18 mouse cellular contexts compared by ENCODE assay signal in the genomic region with DNA sequence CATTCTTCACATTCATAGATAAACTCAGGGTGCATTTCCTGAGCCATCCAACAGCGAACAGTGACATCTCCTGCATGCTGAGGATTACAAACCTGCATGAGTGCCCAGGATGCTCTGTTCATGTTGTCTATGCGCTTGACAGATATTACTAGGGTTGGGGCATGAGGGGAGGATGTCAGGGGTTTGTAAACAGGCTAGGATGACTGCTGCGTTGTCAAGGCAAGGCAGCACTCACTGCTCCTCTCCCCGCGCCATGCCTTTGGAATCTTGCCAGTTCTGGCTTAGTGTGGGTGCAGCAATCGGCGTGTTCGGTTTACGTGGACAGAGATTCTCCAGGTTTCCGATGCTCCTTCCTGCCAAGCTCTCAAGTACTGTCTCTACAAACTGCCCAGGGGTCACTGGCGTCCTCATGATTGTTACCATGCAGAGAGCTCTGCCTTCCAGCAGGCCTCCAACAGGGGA. TPM values are rescaled to one million over a fixed set of nuclear protein-coding genes. Genes with fewer than 3 reads are reported as not detected.
A peak's percentile ranks its signal among the peaks of the same experiment; 100 is the strongest.
DNase-seq lines count a peak whose midpoint lies in the region; ATAC-seq lines count a peak whose summit lies in the region.
"Had no signal": no experiment of that assay in that cellular context is flagged by ENCODE, and none has a peak within 500 bp of the region (broad histone marks: within the 10 kb centered on the region; RNA-seq: fewer than 3 reads in every experiment).

No protein-coding gene starts in this region.

- H3K9ac ChIP-seq in intestine, embryonic 15.5 days, result no peak overlapping the region
- H3K9ac ChIP-seq: embryonic facial prominence, embryonic 13.5 days; liver, embryonic 14.5 days had no signal

- 60% methylated on average over 11 of the region's 11 CpGs for WGBS in intestine, embryonic 15.5 days

- no peaks in the 10 kb centered on the region for H3K9me3 ChIP-seq in intestine, embryonic 15.5 days
- H3K9me3 ChIP-seq: embryonic facial prominence, embryonic 13.5 days had no signal

- intact Hi-C loops in left cerebral cortex, postnatal 25 days (cut with DNase I), result no loop called here

- H3K4me3 ChIP-seq in intestine, embryonic 15.5 days (replicated peaks), result no peak overlapping the region
- H3K4me3 ChIP-seq: embryonic facial prominence, embryonic 13.5 days had no signal

- no peak for ATAC-seq in intestine, embryonic 15.5 days
- ATAC-seq in activated CD4-positive, CD25-positive, alpha-beta regulatory T cell, adult 4 months, result no peak
- ATAC-seq: intestine, postnatal 0 days had no signal

- DNase-seq in frontal cortex, postnatal 36 days (ENCODE audit: low spot score in 2 of 2), result peak; percentile 41 to 54
- DNase-seq in frontal cortex, postnatal 25 days (ENCODE audit: low spot score in 2 of 2), result no peak
- DNase-seq in right cerebral cortex, adult 18-20 months, result peak; percentile 60
- no peak for DNase-seq in right cerebral cortex, postnatal 4 days
- DNase-seq in left cerebral cortex, postnatal 25 days (ENCODE audit: low spot score in 2 of 2), result peak; percentile 51 to 69
- no peak for DNase-seq in Muller cell, postnatal 12 days (ENCODE audit: inconsistent ontology term)
- DNase-seq: adrenal gland, postnatal 25 days; cerebellum, adult 2 months had no signal

- H3K4me1 ChIP-seq in intestine, embryonic 15.5 days (replicated peaks), result 0 out of 2 replicates have a peak, but pooled peaks cover 11% of the 10 kb centered on the region

- no peak overlapping the region for H3K4me2 ChIP-seq in intestine, embryonic 15.5 days (replicated peaks)
- H3K4me2 ChIP-seq: embryonic facial prominence, embryonic 13.5 days had no signal

- H3K27me3 ChIP-seq in intestine, embryonic 15.5 days (replicated peaks), result no peaks in the 10 kb centered on the region
- H3K27me3 ChIP-seq: embryonic facial prominence, embryonic 13.5 days had no signal

- no peak overlapping the region for H3K27ac ChIP-seq in intestine, embryonic 15.5 days
- H3K27ac ChIP-seq: embryonic facial prominence, embryonic 13.5 days; liver, embryonic 14.5 days had no signal

- 0 out of 2 replicates have a peak, but pooled peaks cover 5% of the 10 kb centered on the region for H3K36me3 ChIP-seq in intestine, embryonic 15.5 days
- H3K36me3 ChIP-seq: embryonic facial prominence, embryonic 13.5 days had no signal

RNA-seq across cellular contexts. Expression of gene Golt1a, which starts 29.9 kb away (rescaled TPM):
- 1 to 10 TPM; 1.0 to 1.3 TPM for total RNA-seq in left cerebral cortex, postnatal 25 days (2021)
- 18.2 and 23.8 TPM in 2 replicates for polyA plus RNA-seq in intestine, embryonic 15.5 days (2015; fragmentation: Nextera tagmentation; extraction: Ambion mirVana)
- polyA plus RNA-seq in activated CD4-positive, CD25-positive, alpha-beta regulatory T cell, adult 4 months (2017; shearing (Covaris generic)), result not detected
- total RNA-seq: megakaryocyte progenitor cell, adult 5-6 weeks; neutrophil, adult 5-6 weeks had no signal
- polyA plus RNA-seq: cerebellum, adult 2 months; embryonic facial prominence, embryonic 13.5 days; heart, embryonic 14.5 days; thymus, postnatal 0 days had no signal

RNA-seq across cellular contexts. Expression of gene Kiss1, which starts 42.0 kb away (rescaled TPM):
- 1 to 10 TPM in 1 of 2 experiments, not detected in 1; 1.8 TPM for total RNA-seq in left cerebral cortex, postnatal 25 days (2021)
- polyA plus RNA-seq in intestine, embryonic 15.5 days (2015; fragmentation: Nextera tagmentation; extraction: Ambion mirVana), result not detected in 2 replicates
- not detected for polyA plus RNA-seq in activated CD4-positive, CD25-positive, alpha-beta regulatory T cell, adult 4 months (2017; shearing (Covaris generic))
- total RNA-seq: adrenal gland, postnatal 25 days; megakaryocyte progenitor cell, adult 5-6 weeks; neutrophil, adult 5-6 weeks had no signal
- polyA plus RNA-seq: cerebellum, adult 2 months; embryonic facial prominence, embryonic 13.5 days; heart, embryonic 14.5 days; intestine, postnatal 0 days; large intestine, adult 2 months; liver, embryonic 14.5 days had no signal

Comparison
In these comparisons a context has a peak if more than half of its experiments do, and no peak if none do; other contexts are left out.
1. DNase-seq: peak in frontal cortex, postnatal 36 days (2 of 2), right cerebral cortex, adult 18-20 months (single experiment) and left cerebral cortex, postnatal 25 days (2 of 2); none in frontal cortex, postnatal 25 days (0 of 2), right cerebral cortex, postnatal 4 days (single experiment) and Muller cell, postnatal 12 days (single experiment).
2. RNA of gene Golt1a, which starts 29.9 kb away (polyA plus RNA-seq): 18.2 to 23.8 TPM in intestine, embryonic 15.5 days; not detected in activated CD4-positive, CD25-positive, alpha-beta regulatory T cell, adult 4 months; every median in the first group is over 10 times any median in the second.